Mouse (Mus musculus) liver, adult 2 months (tissue): ENCODE results near the gene E030018B13Rik. TPM values are rescaled to one million over a fixed set of nuclear protein-coding genes. Genes with fewer than 3 reads are reported as not detected.

Experiments
- DNase-seq: peaks from one replicate; pipeline ENCODE4 v3.0.0-alpha.2; 2011; ENCODE audit warnings: low read depth, low spot score; ENCODE audit errors: extremely low read depth
- H3K27ac ChIP-seq: fragments of 200-500 bp; replicated peaks from 2 replicates; pipeline ENCODE4 v1.5.1; 2012; ENCODE audit warnings: low read depth, mild to moderate bottlenecking, control low read depth, inconsistent platforms, low read length; ENCODE audit not compliant: insufficient read depth
- H3K27me3 ChIP-seq: fragments of 200-500 bp; 2 replicates; pipeline ENCODE4 v1.6.1; 2012; ENCODE audit warnings: mild to moderate bottlenecking, moderate library complexity, low read length, inconsistent platforms; ENCODE audit not compliant: control insufficient read depth, insufficient read depth
- H3K36me3 ChIP-seq: fragments of 200-500 bp; 2 replicates; pipeline ENCODE4 v1.6.1; 2012; ENCODE audit warnings: low read length, inconsistent platforms; ENCODE audit not compliant: control insufficient read depth, insufficient read depth
- H3K4me1 ChIP-seq: fragments of 200-500 bp; 2 replicates; pipeline ENCODE4 v1.6.1; 2011; ENCODE audit warnings: low read length; ENCODE audit not compliant: control insufficient read depth, insufficient read depth
- H3K4me3 ChIP-seq: fragments of 200-500 bp; 2 replicates; pipeline ENCODE4 v1.5.1; 2011; ENCODE audit warnings: low read depth, mild to moderate bottlenecking, control low read depth, low read length, moderate library complexity; ENCODE audit not compliant: insufficient read depth
- H3K79me2 ChIP-seq: fragments of 200-500 bp; 2 replicates; pipeline ENCODE4 v1.6.1; 2012; ENCODE audit warnings: inconsistent platforms, mild to moderate bottlenecking, low read length, moderate library complexity; ENCODE audit not compliant: control insufficient read depth, insufficient read depth
- H3K9ac ChIP-seq: fragments of 200-500 bp; 2 replicates; pipeline ENCODE4 v1.6.1; 2012; ENCODE audit warnings: low read depth, mild to moderate bottlenecking, control low read depth, inconsistent platforms, low read length
- CTCF ChIP-seq: fragments of 200-500 bp; IDR thresholded peaks from 2 replicates; pipeline ENCODE4 v1.5.1; 2011; ENCODE audit warnings: low read depth, low read length, control low read depth
- POLR2A ChIP-seq: fragments of 200-500 bp; IDR thresholded peaks from 2 replicates; pipeline ENCODE4 v1.6.1; 2011; ENCODE audit warnings: low read length, control low read depth; ENCODE audit not compliant: insufficient read depth; ENCODE audit errors: extremely low read depth
- WGBS: fragments of 180-500 bp; shearing (Covaris S2); methylation state at CpG from one replicate; pipeline ENCODE4 v1.1.7; 2018; 5-methylcytosine and 5-hydroxymethylcytosine counted together
- polyA plus RNA-seq: library from polyadenylated mRNA; depleted of rRNA; stranded (reverse); fragments of >200 nt; gene quantifications from 2 replicates; pipeline ENCODE4 v1.2.3, GENCODE M21; 2012
- total RNA-seq: library from RNA; depleted of rRNA; stranded (reverse); fragments of >200 nt; gene quantifications from 2 replicates; pipeline ENCODE4 v1.2.3, GENCODE M21; 2014

The E030018B13Rik gene
- total and polyA plus RNA-seq, 2 experiments: 0.09 TPM; not detected in 1

DNA sequence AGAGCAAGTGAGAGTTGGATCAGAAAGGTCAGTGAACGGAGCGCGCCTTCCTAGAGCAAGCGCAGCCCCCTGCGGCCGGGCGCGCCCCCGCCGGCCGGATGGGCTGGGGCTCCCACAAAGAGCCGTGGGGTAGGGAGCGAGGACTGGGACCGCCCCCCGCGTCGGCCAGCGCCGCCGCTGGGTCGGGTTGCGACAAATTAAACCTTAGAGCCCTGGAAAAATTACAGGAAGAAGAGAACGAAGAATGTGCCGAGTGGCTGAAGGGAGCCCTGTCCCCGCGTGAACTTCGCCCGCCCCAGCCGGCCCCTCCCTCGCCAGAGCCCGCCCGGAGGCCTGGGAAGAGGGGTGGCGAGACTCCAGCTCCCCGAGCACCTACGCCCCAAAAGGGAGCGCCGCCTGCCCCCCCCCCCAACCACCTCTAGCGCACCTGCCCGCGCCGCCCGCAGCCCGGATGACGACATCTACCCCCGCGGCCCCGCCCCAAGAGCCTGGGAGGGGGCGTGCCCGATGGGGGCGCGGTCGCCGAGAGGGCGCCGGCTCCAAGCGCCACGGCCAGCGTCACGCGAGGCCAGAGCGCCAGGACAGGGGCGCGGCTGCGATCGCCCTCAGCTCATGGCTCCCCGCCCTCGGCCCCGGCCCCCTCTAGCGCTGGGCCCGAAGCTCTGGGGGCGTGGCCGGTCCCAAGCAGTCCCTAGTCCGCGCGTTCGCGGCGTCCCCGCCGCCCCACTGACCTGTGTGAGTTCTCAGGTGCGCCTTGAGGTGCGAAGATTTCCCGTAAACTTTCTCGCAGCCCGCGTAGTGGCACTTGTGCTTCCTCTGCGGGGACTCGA lies 20.8 kb downstream of the E030018B13Rik start:
- peak overlapping the region; percentile 98 for H3K27ac ChIP-seq

DNA sequence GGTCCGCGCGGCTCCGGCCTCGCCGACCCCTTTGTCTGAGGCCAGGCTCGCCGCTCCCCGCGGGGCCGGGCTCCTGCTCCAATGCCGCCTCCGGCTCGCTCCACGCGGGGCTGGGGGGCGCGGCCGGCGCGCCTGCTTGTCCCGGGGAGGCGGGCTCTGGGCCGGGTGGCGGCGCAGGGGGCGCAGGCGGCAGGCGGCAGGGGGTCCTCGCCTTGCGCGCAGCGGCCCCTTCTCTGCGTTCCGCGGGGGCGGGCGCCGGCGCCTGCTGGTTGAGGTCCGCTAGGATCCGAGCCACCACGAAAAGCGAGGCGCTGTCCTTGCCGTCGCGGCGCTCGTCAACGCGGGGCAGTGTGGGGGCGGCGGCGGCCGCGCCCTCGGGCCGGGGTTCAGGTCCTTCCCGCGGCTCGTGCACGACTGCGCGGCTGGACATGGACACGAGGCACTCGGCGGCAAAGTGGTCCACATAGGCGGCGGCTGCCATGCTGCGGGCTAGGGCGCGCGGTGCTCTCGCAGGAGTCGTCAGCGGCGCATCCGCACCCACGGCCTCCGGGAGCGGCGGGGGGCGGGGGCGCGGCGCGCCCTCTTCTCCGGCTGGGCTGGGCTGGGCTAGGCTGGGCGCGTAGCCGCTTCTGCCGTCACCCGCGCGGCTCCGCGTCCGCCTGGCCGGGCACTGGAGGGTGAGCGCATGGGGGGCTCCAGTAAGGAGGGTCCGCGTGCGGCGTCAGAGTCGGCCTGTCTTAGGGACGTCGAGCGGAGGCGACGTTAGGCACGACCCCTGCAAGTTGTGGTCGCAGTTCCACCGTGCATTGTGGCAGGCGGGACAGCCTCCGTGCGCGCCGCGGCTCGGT lies 21.6 kb downstream of the E030018B13Rik start:
- under 1% methylated on average over 114 of the region's 121 CpGs for WGBS
- TF ChIP-seq POLR2A: peak; percentile 92
- 0 out of 2 replicates have a peak, but pooled peaks have one; percentile 0 for TF ChIP-seq CTCF
- Histone ChIP-seq H3K9ac (peak overlapping the region; percentile 97), H3K27me3 (no peaks in the 10 kb centered on the region), H3K79me2 (peaks cover 36% of the 10 kb centered on the region), H3K27ac (peak overlapping the region; percentile 98), H3K4me1 (peaks cover 20% of the 10 kb centered on the region), H3K4me3 (peak overlapping the region; percentile 92), H3K36me3 (no peaks in the 10 kb centered on the region)
- peak; percentile 10 for DNase-seq

More for the DNA sequence above, 20.8 kb downstream of the E030018B13Rik start:
- DNase-seq: peak; percentile 79
- TF ChIP-seq CTCF: no peak; the same call in 1 of the 2 replicates
- TF ChIP-seq POLR2A: peak; percentile 48; the same call in 1 of the 2 replicates
- Histone ChIP-seq H3K27me3 (no peaks in the 10 kb centered on the region), H3K4me1 (peaks cover 20% of the 10 kb centered on the region), H3K79me2 (peaks cover 38% of the 10 kb centered on the region), H3K4me3 (peak overlapping the region; percentile 92), H3K36me3 (no peaks in the 10 kb centered on the region), H3K9ac (peak overlapping the region; percentile 97)
- under 1% methylated on average over 82 of the region's 88 CpGs for WGBS

DNA sequence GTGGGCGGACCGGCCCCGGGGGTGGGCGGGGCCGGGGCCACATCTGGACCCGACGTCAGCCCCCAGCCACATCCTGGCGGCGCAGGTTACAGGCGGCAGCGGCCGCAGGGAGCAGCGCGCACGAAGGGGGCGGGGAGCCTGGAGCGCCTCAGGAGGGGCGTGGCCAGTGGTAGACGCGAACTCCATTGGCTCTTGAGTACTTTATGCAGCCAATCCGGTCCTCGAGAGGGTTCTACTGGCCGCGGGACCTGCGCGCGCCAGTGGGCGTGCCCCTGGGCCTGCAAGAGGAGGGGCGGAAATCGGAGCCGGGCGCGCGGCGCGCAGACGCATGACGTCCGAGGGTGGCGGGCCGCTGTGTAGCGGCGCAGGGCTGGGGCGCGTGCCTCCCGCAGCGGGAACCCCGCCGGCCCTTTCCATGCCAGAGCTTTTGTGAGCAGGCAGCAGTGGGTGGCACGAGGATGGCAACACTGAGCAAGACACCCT lies 22.3 kb downstream of the E030018B13Rik start, which contains the start of gene Klf13:
TSS of gene Klf13 (minus strand) at position 2 of the 483 bp plus-strand sequence.
- Histone ChIP-seq H3K4me3 (peak within 1 kb of the TSS; percentile 92), H3K27me3 (no peaks in the 10 kb centered on the region), H3K9ac (peak within 1 kb of the TSS; percentile 97), H3K36me3 (no peaks in the 10 kb centered on the region), H3K27ac (peak within 1 kb of the TSS; percentile 98), H3K79me2 (peaks cover 30% of the 10 kb centered on the region), H3K4me1 (peaks cover 17% of the 10 kb centered on the region)
- WGBS: under 1% methylated on average over 50 of the region's 50 CpGs
- DNase-seq: peak; percentile 96
- TF ChIP-seq POLR2A (peak; percentile 79), CTCF (no peak)

DNA sequence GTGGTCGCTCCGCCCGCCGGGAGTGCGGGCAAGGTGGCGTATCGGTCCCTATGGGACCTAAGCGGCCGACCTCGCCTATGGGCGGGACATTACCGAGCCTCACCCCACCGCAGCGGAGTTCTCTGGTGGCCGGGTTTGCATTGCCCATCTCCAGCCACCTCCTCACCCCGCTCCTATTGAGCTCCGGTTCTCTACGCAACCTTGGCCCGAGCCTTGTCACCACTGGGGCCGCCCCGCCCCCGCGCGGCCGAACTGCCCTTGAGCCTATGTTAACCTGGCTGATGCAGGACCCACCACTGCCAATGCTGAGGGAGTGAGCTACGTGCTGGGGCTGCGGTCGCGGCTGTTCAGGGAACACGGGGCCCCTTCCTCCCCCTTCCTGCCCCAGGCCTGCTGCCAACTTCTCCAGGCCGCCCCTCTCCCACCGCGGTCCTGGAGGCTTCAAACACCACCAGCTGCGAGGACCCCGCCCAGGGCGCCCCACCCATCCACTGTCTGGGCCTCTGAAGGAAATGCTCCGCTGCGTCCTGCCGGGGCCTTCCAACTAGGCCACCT lies 22.8 kb downstream of the E030018B13Rik start:
- H3K36me3 ChIP-seq: no peaks in the 10 kb centered on the region
- H3K79me2 ChIP-seq: peaks cover 25% of the 10 kb centered on the region
- WGBS: under 1% methylated on average over 39 of the region's 39 CpGs
- H3K4me1 ChIP-seq: peaks cover 13% of the 10 kb centered on the region
- H3K27ac ChIP-seq: peak overlapping the region; percentile 98
- TF ChIP-seq POLR2A: no peak
- peak; percentile 55 for TF ChIP-seq CTCF
- DNase-seq: peak; percentile 65
- peak overlapping the region; percentile 82 for H3K4me3 ChIP-seq
- H3K27me3 ChIP-seq: no peaks in the 10 kb centered on the region
- peak overlapping the region; percentile 90 for H3K9ac ChIP-seq

DNA sequence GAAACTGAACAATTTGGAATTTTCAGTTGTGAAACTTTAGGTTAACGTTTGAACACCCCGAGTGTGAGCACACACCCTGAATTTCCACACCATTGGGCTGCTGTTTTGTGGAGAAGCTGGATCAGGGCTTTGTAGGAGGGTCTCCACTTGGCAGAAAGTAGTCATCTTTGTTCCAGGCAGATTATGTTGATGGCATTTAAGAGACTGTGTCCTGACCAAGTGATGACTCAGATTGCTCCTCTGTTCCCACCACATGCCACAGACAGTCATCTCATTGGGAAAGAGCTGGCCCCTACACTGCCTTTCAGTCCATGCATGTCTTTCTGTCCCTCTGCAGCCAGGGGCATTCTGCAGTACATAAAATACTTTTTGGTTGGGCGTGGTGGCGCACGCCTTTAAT lies 23.7 kb downstream of the E030018B13Rik start:
- H3K27ac ChIP-seq: no peak overlapping the region
- H3K4me3 ChIP-seq: no peak overlapping the region
- 88% methylated on average over 5 of the region's 5 CpGs for WGBS
- peaks cover 17% of the 10 kb centered on the region for H3K79me2 ChIP-seq
- H3K9ac ChIP-seq: no peak overlapping the region
- H3K36me3 ChIP-seq: no peaks in the 10 kb centered on the region
- H3K4me1 ChIP-seq: peaks cover 4% of the 10 kb centered on the region
- H3K27me3 ChIP-seq: no peaks in the 10 kb centered on the region
- no peak for TF ChIP-seq CTCF
- no peak for TF ChIP-seq POLR2A
- DNase-seq: no peak
